Comparison of ENCODE assay signal across 12 mouse cellular contexts in the genomic region with DNA sequence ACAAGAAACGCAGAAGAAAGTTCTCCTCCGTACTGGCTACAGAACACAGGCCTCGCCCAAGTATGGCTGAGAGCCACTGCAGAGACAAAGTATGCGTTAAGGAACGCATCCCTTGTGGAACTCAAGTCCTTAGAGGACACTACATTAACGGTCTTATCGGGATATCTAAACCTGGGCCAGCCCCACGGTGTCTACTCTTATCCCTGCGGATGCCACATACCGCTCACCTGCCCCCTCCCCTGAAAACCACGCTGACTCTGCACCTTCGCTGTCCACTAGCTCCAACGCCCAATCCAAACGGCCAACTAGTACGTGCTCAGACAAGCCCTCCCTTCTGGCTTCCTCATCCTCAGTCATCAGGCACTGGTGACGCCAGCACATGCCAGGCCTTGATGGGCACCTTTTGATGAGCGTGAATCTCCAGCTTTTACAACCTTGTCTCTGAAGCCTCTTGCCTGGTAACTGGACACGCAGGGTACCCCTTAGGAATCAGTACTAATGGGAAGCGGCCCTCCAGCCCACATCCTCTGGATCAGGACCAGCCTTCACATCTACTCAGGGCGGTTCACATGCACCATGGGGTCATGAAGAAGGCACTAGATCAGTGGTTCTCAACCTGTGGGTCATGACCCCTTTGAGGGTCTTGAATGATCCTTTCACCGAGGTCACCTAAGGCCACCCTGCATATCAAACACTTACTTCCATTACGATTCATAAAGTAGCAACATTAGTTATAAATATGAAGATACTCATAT. TPM values are rescaled to one million over a fixed set of nuclear protein-coding genes. Genes with fewer than 3 reads are reported as not detected.
DNase-seq lines count a peak whose midpoint lies in the region; ATAC-seq and TF ChIP-seq lines count a peak whose summit lies in the region.
"Had no signal": no experiment of that assay in that cellular context is flagged by ENCODE, and none has a peak within 500 bp of the region (broad histone marks: within the 10 kb centered on the region; RNA-seq: fewer than 3 reads in every experiment).

No protein-coding gene starts in this region.

- peaks cover 84% of the 10 kb centered on the region for H3K4me1 ChIP-seq in hindbrain, embryonic 13.5 days (replicated peaks)
- H3K4me1 ChIP-seq in hindbrain, embryonic 16.5 days (ENCODE audit: control insufficient read depth, insufficient read depth, low read depth, low read length) = peaks cover 64% of the 10 kb centered on the region
- peaks cover 78% of the 10 kb centered on the region for H3K4me1 ChIP-seq in lung, embryonic 16.5 days (replicated peaks; ENCODE audit: control insufficient read depth, insufficient read depth, low read length)
- peaks cover 64% of the 10 kb centered on the region for H3K4me1 ChIP-seq in lung, adult 2 months (ENCODE audit: control insufficient read depth, insufficient read depth, low read length)
- peaks cover 55% of the 10 kb centered on the region for H3K4me1 ChIP-seq in liver, embryonic 16.5 days (ENCODE audit: control insufficient read depth, low read depth, low read length)

- no peak overlapping the region for H3K9ac ChIP-seq in hindbrain, embryonic 13.5 days
- no peak overlapping the region for H3K9ac ChIP-seq in hindbrain, embryonic 16.5 days (ENCODE audit: low read depth, low read length)
- H3K9ac ChIP-seq in lung, embryonic 16.5 days (ENCODE audit: low read length) = no peak overlapping the region
- no peak overlapping the region for H3K9ac ChIP-seq in liver, embryonic 16.5 days (ENCODE audit: low read depth, low read length)
- H3K9ac ChIP-seq: limb, embryonic 15.5 days had no signal

- no peak overlapping the region for H3K4me2 ChIP-seq in hindbrain, embryonic 13.5 days
- no peak overlapping the region for H3K4me2 ChIP-seq in hindbrain, embryonic 16.5 days (ENCODE audit: low read length)
- no peak overlapping the region for H3K4me2 ChIP-seq in lung, embryonic 16.5 days (ENCODE audit: low read depth, low read length)
- no peak overlapping the region for H3K4me2 ChIP-seq in liver, embryonic 16.5 days (ENCODE audit: low read depth, low read length)
- H3K4me2 ChIP-seq: limb, embryonic 15.5 days had no signal

- H3K9me3 ChIP-seq in hindbrain, embryonic 13.5 days = no peaks in the 10 kb centered on the region
- no peaks in the 10 kb centered on the region for H3K9me3 ChIP-seq in hindbrain, embryonic 16.5 days (ENCODE audit: control insufficient read depth, low read length)
- no peaks in the 10 kb centered on the region for H3K9me3 ChIP-seq in lung, embryonic 16.5 days (ENCODE audit: control insufficient read depth, low read length)
- no peaks in the 10 kb centered on the region for H3K9me3 ChIP-seq in liver, embryonic 16.5 days (replicated peaks; ENCODE audit: control insufficient read depth, low read length)
- H3K9me3 ChIP-seq: limb, embryonic 15.5 days had no signal

- peak; percentile 56 for DNase-seq in cerebellum, adult 11-12 months
- DNase-seq in lung, adult 2 months = no peak
- no peak for DNase-seq in adrenal gland, postnatal 14 days
- DNase-seq: adrenal gland, adult 8-10 months; kidney, adult 18-20 months; spleen, adult 18-20 months had no signal

- TF ChIP-seq POLR2A in lung, adult 2 months (IDR thresholded peaks at IDR 0.05; ENCODE audit: borderline replicate concordance, extremely low read depth, low read depth, low read length) = no peak

- H3K4me3 ChIP-seq in hindbrain, embryonic 13.5 days = no peak overlapping the region
- no peak overlapping the region for H3K4me3 ChIP-seq in hindbrain, embryonic 16.5 days (ENCODE audit: low read length)
- H3K4me3 ChIP-seq in lung, embryonic 16.5 days (ENCODE audit: low read length) = no peak overlapping the region
- no peak overlapping the region for H3K4me3 ChIP-seq in lung, adult 2 months (replicated peaks; ENCODE audit: extremely low read depth, low read depth, low read length)
- no peak overlapping the region for H3K4me3 ChIP-seq in liver, embryonic 16.5 days (ENCODE audit: low read depth, low read length)
- H3K4me3 ChIP-seq: limb, embryonic 15.5 days had no signal

- H3K36me3 ChIP-seq in hindbrain, embryonic 13.5 days = no peaks in the 10 kb centered on the region
- no peaks in the 10 kb centered on the region for H3K36me3 ChIP-seq in hindbrain, embryonic 16.5 days (ENCODE audit: control insufficient read depth, insufficient read depth, low read length)
- no peaks in the 10 kb centered on the region for H3K36me3 ChIP-seq in lung, embryonic 16.5 days (ENCODE audit: control insufficient read depth, insufficient read depth, low read length)
- no peaks in the 10 kb centered on the region for H3K36me3 ChIP-seq in liver, embryonic 16.5 days (ENCODE audit: control insufficient read depth, insufficient read depth)
- H3K36me3 ChIP-seq: limb, embryonic 15.5 days had no signal

- TF ChIP-seq CTCF in lung, adult 2 months (IDR thresholded peaks at IDR 0.05; ENCODE audit: insufficient read depth, low read length) = no peak

- peak overlapping the region; percentile 60; the same call in 1 of the 2 replicates for H3K27ac ChIP-seq in hindbrain, embryonic 13.5 days
- H3K27ac ChIP-seq in hindbrain, embryonic 16.5 days (ENCODE audit: low read depth, low read length) = no peak overlapping the region
- peak overlapping the region; percentile 94 for H3K27ac ChIP-seq in lung, embryonic 16.5 days (ENCODE audit: low read length)
- H3K27ac ChIP-seq in liver, embryonic 16.5 days (ENCODE audit: low read length) = peak overlapping the region; percentile 74

- no peak for ATAC-seq in cerebellum, adult (ENCODE audit: insufficient number of reproducible peaks, low FRiP score, low TSS enrichment)
- ATAC-seq in hindbrain, embryonic 13.5 days (ENCODE audit: low FRiP score) = no peak
- no peak for ATAC-seq in hindbrain, embryonic 16.5 days
- ATAC-seq in lung, embryonic 16.5 days (ENCODE audit: low read depth) = no peak
- ATAC-seq in liver, embryonic 16.5 days (ENCODE audit: low read depth) = no peak

- H3K27me3 ChIP-seq in hindbrain, embryonic 13.5 days = no peaks in the 10 kb centered on the region
- no peaks in the 10 kb centered on the region for H3K27me3 ChIP-seq in hindbrain, embryonic 16.5 days (replicated peaks; ENCODE audit: control insufficient read depth, insufficient read depth, low read length)
- H3K27me3 ChIP-seq in lung, embryonic 16.5 days (ENCODE audit: control insufficient read depth, insufficient read depth, low read depth, low read length) = no peaks in the 10 kb centered on the region
- no peaks in the 10 kb centered on the region for H3K27me3 ChIP-seq in liver, embryonic 16.5 days (ENCODE audit: control insufficient read depth, insufficient read depth, low read depth, low read length)
- H3K27me3 ChIP-seq: limb, embryonic 15.5 days had no signal

- WGBS in hindbrain, embryonic 13.5 days = 88% methylated on average over 22 of the region's 22 CpGs
- WGBS in hindbrain, embryonic 16.5 days = 89% methylated on average over 22 of the region's 22 CpGs
- 71% methylated on average over 22 of the region's 22 CpGs for WGBS in lung, embryonic 16.5 days
- WGBS in lung, adult 2 months = 63% methylated on average over 22 of the region's 22 CpGs
- 66% methylated on average over 22 of the region's 22 CpGs for WGBS in liver, embryonic 16.5 days (ENCODE audit: insufficient replicate concordance)

RNA-seq across cellular contexts. Expression of gene Elmo2, which starts 4.1 kb away (rescaled TPM):
- polyA plus RNA-seq in hindbrain, embryonic 13.5 days (2015; fragmentation: Nextera tagmentation; extraction: Ambion mirVana) = 90.8 and 91.6 TPM in 2 replicates
- 96.2 and 115 TPM in 2 replicates for polyA plus RNA-seq in hindbrain, embryonic 16.5 days (2015; fragmentation: Nextera tagmentation; extraction: Ambion mirVana)
- polyA plus RNA-seq in lung, embryonic 16.5 days (2015; fragmentation: Nextera tagmentation; extraction: Ambion mirVana) = 76.6 and 82.8 TPM in 2 replicates
- 95.0 and 148 TPM in 2 replicates for polyA plus RNA-seq in lung, adult 2 months (2012; rRNA removed)
- 15.9 and 16.3 TPM in 2 replicates for polyA plus RNA-seq in liver, embryonic 16.5 days (2015; fragmentation: Nextera tagmentation; extraction: Ambion mirVana)
- 26.2 and 27.8 TPM in 2 replicates for total RNA-seq in adrenal gland, postnatal 14 days (2021)

RNA-seq across cellular contexts. Expression of gene Slc35c2, which starts 34.5 kb away (rescaled TPM):
- polyA plus RNA-seq in hindbrain, embryonic 13.5 days (2015; fragmentation: Nextera tagmentation; extraction: Ambion mirVana) = 61.5 and 68.1 TPM in 2 replicates
- 73.4 and 79.6 TPM in 2 replicates for polyA plus RNA-seq in hindbrain, embryonic 16.5 days (2015; fragmentation: Nextera tagmentation; extraction: Ambion mirVana)
- polyA plus RNA-seq in lung, embryonic 16.5 days (2015; fragmentation: Nextera tagmentation; extraction: Ambion mirVana) = 47.9 and 48.0 TPM in 2 replicates
- polyA plus RNA-seq in lung, adult 2 months (2012; rRNA removed) = 52.3 and 55.0 TPM in 2 replicates
- polyA plus RNA-seq in liver, embryonic 16.5 days (2015; fragmentation: Nextera tagmentation; extraction: Ambion mirVana) = 37.9 and 47.2 TPM in 2 replicates
- total RNA-seq in adrenal gland, postnatal 14 days (2021) = 32.8 and 36.4 TPM in 2 replicates

RNA-seq across cellular contexts. Expression of gene Zfp663, which starts 46.4 kb away (rescaled TPM):
- polyA plus RNA-seq in hindbrain, embryonic 13.5 days (2015; fragmentation: Nextera tagmentation; extraction: Ambion mirVana) = 8.1 and 9.3 TPM in 2 replicates
- 4.5 and 5.5 TPM in 2 replicates for polyA plus RNA-seq in hindbrain, embryonic 16.5 days (2015; fragmentation: Nextera tagmentation; extraction: Ambion mirVana)
- polyA plus RNA-seq in lung, embryonic 16.5 days (2015; fragmentation: Nextera tagmentation; extraction: Ambion mirVana) = 1.1 and 1.9 TPM in 2 replicates
- 0.46 and 1.3 TPM in 2 replicates for polyA plus RNA-seq in lung, adult 2 months (2012; rRNA removed)
- polyA plus RNA-seq in liver, embryonic 16.5 days (2015; fragmentation: Nextera tagmentation; extraction: Ambion mirVana) = not detected in 2 replicates
- not detected in 2 replicates for total RNA-seq in adrenal gland, postnatal 14 days (2021)
- total RNA-seq: adrenal gland, adult 8-10 months had no signal
